Mouse (Mus musculus): ENCODE measurements around the gene Insrr.
A peak's percentile ranks its signal among the peaks of the same experiment; 100 is the strongest.
"Not testable (repeated sequence)": the region's sequence is repeated elsewhere in the genome, so short reads cannot be mapped to it uniquely, and the experiment has no call there.

Insrr gene

DNA sequence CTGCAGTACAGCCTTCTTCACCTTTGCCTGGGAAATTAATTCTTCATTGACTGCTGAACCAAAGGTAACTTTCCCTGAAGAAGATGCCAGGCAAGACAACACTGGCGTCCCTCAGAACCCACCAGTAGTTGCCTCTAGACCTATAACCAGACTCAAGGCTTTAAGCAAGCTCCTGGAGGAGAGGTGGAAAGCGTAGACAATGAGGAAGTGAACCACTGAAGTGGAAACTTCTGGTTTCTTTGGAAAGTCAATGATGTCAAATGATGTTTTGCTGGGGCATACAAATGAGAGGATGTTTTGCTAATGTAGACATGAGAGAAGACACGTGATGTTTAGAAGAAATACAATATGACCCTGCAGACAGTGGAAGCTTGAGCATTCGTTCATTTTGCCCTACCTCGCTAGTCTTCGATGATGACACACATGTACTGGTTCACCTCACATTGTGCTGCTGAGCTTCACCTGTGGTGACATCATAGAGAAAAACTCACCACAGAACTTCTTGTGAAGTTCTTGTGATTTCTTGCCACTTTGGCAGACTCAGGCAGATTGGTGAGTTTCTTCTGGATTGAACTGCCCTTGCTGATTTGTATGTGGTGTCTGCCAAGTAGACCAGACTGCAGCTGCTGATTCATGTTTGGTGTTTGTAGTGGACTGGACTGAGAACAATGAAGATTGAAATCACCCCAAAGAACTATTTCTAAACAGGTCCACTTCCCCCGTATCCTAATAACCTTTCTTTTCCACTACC is 35.5 kb downstream of the Insrr start:
- no peak for DNase-seq (ENCODE audit: low spot score in 2 of 2)

DNA sequence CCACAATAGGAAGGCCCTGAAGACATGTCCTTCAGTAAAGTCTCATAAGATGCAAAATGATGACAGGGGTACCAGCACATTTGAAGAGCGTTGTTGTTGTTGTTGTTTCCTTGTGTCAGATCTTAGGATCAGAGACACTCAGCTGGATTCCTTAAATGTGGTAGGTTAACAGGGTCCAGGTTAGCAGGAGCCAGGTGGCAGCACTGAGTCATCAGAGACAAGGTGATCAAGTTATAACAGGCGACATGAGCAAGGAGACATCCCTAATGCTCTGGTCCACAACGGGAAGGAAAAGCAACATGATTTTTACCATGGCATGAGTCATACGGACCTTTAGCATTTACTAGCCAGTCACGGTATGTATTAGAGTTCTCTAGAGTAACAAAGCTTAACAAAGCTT is 36.7 kb downstream of the Insrr start:
- DNase-seq (ENCODE audit: low spot score in 2 of 2): no peak

DNA sequence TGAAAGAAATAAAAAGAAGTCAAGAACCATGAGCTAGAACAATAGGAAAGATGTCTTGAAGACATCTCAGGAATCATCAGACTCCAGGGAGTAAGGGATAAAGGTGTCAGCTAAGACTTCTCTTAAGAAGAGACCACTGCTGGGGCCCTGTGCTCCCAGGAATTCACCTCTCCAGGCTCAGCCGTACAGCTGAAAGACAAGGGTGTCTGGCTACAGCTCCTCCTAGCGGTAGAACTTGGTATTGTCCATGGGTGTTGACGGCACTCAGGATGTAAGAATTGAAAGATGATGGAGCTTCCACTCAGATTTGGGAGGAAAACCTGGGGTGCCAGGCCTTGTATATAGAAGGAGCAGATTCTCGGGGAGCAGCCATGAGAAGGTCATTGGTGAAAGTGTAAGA is 41.9 kb downstream of the Insrr start:
- DNase-seq (ENCODE audit: low spot score in 2 of 2): peak; percentile 38 to 65

DNA sequence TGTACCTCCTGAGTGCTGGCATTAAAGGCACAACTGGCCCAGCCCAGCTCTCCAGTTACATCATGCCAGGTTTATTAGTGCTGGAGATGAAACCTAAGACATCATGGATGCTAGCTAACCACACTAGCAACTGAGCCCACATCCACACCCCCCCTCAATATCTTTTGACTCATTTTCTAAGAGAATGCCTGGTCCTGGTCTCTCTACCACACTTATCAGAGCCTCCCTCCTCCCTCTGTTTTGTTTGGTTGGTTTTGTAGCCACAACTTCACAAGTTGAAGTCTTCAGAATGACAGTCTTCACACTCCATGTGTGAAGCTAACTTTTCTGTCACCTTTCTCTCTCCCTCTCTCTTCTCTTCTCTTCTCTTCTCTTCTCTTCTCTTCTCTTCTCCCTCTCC is 44.1 kb downstream of the Insrr start:
- no peak for DNase-seq (ENCODE audit: low spot score in 2 of 2)

DNA sequence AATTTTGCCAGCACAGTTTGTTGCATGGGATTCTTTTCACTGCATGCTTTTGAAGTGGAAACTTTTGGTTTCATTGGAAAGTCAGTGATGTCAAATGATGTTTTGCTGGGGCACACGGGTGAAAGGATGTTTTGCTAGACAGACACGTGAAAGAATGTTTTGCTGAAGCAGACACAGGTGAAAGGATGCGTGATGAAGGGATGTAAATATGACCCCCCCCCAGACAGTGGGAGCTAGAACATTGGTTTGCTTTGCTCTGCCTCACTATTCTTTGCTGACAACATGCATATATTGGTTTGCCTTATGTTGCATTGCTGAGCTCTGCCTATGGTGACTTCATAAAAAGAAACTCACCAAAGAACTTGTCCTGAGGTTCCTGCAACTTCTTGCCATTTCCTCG is 48.2 kb downstream of the Insrr start:
- DNase-seq (ENCODE audit: low spot score in 2 of 2): no peak

DNA sequence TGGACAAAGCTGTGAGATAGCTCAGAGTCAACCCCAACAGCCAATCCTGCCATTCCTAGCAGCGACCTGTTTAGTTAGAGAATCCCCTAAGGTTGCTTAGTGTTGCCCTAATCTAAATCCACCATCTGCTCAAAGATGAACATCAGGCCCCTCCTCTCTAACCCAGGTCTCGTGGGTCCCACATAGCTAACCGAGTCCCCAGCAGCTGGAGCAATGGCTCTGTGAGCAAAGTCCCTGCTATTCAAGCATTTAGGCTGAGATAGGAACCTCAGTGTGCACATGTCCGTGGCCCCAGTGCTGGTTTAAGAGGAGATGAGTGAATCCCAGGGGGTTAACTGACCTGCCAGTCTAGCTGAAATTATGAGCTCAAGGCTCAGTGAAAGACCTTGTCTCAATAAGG is 49.4 kb downstream of the Insrr start:
- no peak for DNase-seq (ENCODE audit: low spot score in 2 of 2)

DNA sequence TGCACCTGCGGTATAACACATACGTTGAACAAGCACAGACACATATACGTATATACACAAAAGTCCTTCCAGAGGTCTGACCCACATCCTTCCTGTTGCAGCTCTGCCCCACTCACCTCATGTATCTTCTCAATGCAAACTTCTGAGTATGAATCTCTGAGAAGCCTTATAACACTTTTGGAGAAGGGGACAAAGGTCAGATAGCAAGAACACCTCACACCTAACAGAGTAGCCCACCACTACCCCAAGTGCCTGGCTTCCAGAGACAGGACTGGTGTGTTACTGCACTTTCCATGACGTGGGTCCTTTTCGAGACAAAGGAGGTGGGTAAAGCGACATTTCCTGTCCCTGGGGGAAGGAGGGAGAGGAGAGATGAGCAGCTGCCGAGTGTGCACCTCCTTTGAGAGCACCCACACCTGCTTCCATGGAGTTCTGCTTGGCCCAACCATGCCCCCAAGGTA is 49.9 kb downstream of the Insrr start, which contains the start of gene Sh2d2a:
Gene Sh2d2a, plus strand, starts transcription at position 106 of the 461 bp plus-strand sequence.
- DNase-seq (ENCODE audit: low spot score in 2 of 2): no peak

DNA sequence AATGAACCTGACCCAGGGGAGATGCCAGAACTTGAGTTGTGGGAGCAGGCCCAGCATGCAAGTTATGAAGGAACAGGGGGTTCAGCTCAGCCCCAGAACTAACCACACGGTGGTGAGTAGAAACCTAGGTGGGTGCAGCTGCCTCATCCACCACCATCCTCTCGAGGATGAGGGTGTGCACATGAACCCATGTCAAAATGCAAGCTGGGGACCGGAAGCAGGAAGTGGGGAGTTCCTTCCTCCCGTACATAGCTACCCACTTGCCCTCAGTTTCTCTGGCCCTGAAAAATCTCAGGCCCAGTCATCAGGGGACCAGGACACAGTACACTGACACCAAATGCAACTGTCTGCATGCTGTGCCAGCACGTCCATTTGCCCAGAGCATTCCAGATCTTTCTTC is 50.9 kb downstream of the Insrr start:
- DNase-seq (ENCODE audit: low spot score in 2 of 2): no peak

DNA sequence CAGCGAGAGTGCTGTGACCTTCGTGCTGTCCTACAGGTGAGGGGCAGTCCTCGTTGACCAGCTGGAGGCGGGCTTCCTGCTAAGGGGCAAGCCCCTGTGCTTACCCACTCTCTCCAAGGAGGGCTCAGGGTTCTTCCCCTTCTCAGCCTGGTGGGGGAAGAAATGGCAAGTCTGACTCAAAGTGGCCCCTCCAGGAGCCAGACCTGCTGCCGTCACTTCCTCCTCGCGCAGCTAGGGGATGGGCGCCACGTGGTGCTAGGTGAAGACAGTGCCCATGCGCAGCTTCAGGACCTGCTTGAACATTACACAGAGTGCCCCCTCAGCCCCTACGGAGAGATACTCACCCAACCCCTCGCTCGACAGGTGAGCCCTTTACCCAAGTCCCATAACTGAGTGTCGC is 52.4 kb downstream of the Insrr start:
- no peak for DNase-seq (ENCODE audit: low spot score in 2 of 2)

DNA sequence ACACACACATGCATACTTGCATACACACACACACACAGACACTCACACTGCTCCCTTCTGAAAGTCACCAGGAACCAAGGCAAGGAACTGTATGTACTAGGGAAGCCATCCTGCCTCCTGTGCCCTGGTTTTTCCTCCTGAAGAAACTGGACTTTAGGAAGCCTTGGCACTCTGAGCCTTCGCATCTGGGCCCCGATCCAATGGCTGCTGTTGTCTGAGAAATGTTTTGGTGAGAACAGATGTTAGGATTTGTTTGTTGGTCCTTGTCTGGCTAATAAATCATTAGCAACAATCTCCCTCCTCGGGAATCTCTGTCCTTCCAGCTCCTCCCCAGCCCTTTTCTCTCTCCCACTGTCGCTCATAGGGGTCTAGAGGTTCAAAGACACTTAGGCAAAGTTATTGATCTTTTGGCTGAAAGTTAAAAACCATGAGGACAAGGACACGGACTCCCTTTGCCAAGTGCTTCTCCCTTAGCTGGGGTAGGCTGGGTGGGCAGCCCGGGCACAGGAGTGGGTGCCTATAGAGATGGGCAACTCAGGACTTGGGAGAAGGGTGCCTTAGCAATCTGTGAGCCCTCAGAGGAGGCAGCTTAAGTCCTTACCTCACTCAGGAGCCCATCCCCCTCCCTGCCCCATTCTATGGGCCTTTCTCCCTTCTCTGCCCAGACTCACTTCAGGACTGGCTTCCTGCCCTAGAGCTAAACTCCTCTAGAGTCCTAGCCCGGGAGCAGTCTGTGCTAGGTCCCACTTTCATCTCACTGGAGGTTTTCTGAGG is 58.2 kb downstream of the Insrr start:
- DNase-seq (ENCODE audit: low spot score in 2 of 2): peak; percentile 21 to 29

DNA sequence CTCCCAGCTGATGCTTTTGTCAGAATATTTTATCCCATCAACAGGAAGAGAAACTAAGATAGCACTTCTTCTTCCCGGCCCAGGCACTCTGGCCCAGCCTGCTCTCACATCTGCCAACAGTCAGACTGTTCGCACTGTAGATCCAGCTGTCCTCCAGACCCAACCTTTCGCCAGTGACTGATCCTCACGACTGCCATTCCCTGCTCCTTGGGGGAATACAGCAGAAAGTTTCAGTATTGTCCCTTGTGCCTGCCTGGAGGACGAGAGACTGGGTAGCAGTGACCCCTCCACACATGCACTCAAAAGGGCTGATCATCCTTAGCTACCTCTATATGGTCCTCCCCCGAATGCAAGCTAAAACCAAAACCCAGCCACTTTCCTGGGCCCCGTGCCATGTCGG is 59.2 kb downstream of the Insrr start:
- peak; percentile 48 to 52 for DNase-seq (ENCODE audit: low spot score in 2 of 2)

DNA sequence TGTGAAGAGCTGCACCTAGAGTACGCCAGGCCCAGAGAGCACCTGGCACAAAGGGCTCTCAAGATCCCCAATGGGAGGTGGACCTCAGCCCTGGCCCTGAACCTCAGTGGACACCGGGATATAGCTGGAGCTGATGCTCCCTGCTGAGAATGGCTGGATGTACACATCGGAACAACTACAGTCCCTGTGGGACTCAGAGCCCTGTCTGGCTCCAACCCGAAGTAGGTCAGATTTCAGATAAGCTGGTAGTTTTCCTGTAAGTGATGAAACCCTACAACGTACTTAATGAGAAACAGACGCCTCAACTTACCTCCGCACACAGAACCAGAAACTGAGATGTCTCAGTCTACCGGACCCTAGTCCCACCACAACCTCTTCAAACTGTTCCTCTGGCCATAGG is 60.9 kb downstream of the Insrr start:
- no peak for DNase-seq (ENCODE audit: low spot score in 2 of 2)

DNA sequence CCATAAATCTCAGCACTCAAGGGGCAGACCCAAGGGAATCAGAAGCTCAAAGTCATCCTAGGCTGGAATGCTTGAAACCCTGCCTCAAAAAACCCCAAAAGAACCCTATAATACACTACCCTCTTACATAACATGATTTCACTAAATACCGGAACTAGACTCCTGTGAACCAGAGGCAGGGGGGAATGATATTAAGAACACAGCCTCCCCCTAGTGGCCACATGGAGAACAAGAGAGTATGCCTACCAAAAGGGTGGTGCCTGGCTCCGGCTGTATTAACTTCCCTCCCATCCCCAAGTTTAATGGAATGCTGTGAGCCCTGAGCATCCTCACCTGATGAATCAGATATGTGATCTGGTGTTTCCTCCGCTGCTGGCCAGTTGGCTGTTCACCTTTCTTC is 63.1 kb downstream of the Insrr start:
- DNase-seq (ENCODE audit: low spot score in 2 of 2): peak; percentile 63 to 72

DNA sequence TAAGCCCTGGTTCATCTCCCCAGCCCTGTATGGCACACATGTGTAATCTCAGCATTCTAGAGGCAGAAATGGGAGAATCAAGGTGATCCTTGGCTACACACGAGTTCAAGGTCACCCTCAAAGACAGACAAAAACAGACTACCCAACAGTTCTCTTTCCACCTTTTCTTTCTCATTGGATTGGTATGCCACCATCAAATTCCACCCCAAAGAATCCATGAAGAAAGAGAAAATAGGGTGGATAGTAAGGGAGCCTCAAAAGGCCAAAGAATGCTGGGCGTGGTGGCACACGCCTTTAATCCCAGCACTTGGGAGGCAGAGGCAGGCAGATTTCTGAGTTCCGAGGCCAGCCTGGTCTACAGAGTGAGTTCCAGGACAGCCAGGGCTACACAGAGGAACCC is 67.4 kb downstream of the Insrr start:
- not testable (repeated sequence) for DNase-seq (ENCODE audit: low spot score in 2 of 2)

Data from heart, adult 9 months (tissue).